Mouse (Mus musculus) kidney, postnatal 14 days (tissue): ENCODE measurements around the gene Nradd.

Experiments used
- DNase-seq: peaks from one replicate; pipeline ENCODE4 v3.0.0; 2022; ENCODE audit warnings: mixed read lengths

Gene Nradd

DNA sequence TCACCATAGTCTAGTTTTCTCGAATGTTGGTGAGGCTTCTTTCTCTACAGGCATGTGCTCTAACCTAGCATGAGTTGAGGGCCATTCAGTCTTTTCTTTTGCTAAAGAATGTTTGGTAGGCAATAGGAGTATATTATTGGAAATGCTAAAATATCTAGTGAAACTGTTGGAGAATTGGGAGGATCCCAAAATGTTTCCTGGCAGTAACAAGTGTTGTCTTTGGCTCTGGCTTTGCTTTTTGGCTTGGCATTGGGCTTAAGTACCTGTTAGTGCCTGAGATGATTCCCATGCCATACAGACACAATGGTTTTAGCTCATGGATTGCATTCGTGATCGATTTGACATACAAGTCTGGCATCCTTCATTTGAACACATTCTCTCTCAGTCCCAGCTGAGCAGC, 12.8 kb downstream of the Nradd start:
- DNase-seq, result no peak

GRCm38 (mm10) chr9:110583521-110583920, 40.7 kb downstream of the Nradd start:
- no peak for DNase-seq

DNA sequence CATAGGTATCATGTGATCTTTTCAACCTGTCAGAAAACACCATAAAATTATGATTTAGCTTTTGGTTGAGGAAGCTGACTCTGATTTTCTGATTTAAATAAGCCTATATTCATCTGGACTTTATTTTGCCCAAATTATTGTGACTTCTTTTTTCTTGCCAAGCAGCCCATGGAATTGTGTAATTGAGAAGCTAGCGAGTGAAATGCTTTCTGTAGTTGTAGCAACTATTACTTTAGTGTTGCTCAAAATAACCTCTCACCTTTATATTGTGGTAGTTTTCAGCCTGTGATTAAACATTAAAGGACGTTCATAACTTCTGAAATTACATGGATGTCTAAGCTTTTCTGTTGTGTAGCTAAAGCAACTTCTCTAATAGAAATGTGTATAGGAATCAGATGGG, 42.1 kb downstream of the Nradd start:
- no peak for DNase-seq
